Mouse (Mus musculus): ENCODE data around the gene Dtnbp1. TPM values are rescaled to one million over a fixed set of nuclear protein-coding genes. Genes with fewer than 3 reads are reported as not detected.
A peak's percentile ranks its signal among the peaks of the same experiment; 100 is the strongest.

The Dtnbp1 gene
- total and polyA plus RNA-seq, 3 experiments = 24.2 to 59.5 TPM; not detected in 1

DNA sequence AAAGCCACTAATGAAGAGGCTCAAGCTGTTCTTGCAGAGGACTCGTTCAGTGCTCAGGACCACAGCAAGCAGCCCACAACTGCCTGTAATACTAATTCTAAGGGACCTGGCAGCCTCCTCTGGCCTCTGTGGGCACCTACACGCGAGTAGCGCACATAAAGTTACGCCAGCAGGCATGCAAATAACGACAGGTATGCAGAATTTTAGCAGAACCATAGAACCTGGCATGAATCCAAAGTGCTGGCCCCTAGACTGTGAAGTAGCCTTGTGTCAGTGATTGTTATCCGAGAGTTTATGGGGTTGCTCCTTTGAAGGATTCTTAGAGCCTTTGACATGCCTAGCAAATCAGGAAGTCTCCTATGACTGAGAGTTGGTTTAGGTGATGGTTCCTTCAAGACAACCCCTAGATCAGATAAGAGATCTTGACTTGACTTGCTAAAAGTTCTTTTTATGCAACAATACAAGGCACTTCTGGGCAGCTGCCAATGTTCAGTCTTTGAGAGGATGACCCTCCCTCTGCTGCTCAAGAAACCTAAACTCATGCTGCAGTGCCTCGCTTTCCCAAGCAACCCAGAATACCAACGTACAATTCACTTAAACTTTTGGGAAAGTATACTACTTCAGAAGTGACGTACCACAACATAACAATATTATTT is 9.3 kb downstream of the Dtnbp1 start:
- Histone ChIP-seq H3K4me3 (ENCODE audit: control insufficient read depth in 1 of 2, insufficient read depth in 1 of 2, low read depth in 2 of 2, low read length in 2 of 2) (no peak overlapping the region), H3K27me3 (ENCODE audit: control insufficient read depth in 1 of 2, insufficient read depth in 2 of 2, low read length in 2 of 2) (no peaks in the 10 kb centered on the region), H3K79me2 (ENCODE audit: control insufficient read depth, insufficient read depth, low read length, poor library complexity) (peaks cover 8% of the 10 kb centered on the region; the same call in 1 of the 2 replicates), H3K4me1 (ENCODE audit: control insufficient read depth in 1 of 2, insufficient read depth in 2 of 2, low read length in 2 of 2) (peaks cover 2 to 3% of the 10 kb centered on the region in 2 experiments; a peak in 2 of 4 replicates), H3K27ac (ENCODE audit: control insufficient read depth, low read depth, low read length) (no peak overlapping the region), H3K9me3 (replicated peaks; ENCODE audit: insufficient read depth, low read length) (no peaks in the 10 kb centered on the region), H3K9ac (ENCODE audit: control insufficient read depth, low read depth, low read length, poor library complexity, severe bottlenecking) (no peak overlapping the region), H3K36me3 (ENCODE audit: control insufficient read depth in 1 of 2, insufficient read depth in 2 of 2, low read length in 2 of 2) (peaks cover 3 to 8% of the 10 kb centered on the region in 2 experiments; a peak in 3 of 4 replicates)
- DNase-seq (ENCODE audit: low read depth, low spot score) = peak; percentile 15
- peak; percentile 36; the same call in 1 of the 2 replicates for TF ChIP-seq GATA1 (IDR thresholded peaks at IDR 0.05; ENCODE audit: low read depth, low read length)
- TF ChIP-seq CTCF (IDR thresholded peaks at IDR 0.05 in 2 of 3, conservative IDR thresholded peaks at IDR 0.05 in 1 of 3; ENCODE audit: control insufficient read depth in 1 of 3, insufficient read depth in 1 of 3, low read depth in 2 of 3, low read length in 3 of 3, poor library complexity in 1 of 3, severe bottlenecking in 1 of 3) = no peak
- no peak for TF ChIP-seq TBP (IDR thresholded peaks at IDR 0.05; ENCODE audit: low read depth, low read length)
- no peak for TF ChIP-seq EP300 (IDR thresholded peaks at IDR 0.05; ENCODE audit: low read depth in 1 of 2, low read length in 2 of 2)

DNA sequence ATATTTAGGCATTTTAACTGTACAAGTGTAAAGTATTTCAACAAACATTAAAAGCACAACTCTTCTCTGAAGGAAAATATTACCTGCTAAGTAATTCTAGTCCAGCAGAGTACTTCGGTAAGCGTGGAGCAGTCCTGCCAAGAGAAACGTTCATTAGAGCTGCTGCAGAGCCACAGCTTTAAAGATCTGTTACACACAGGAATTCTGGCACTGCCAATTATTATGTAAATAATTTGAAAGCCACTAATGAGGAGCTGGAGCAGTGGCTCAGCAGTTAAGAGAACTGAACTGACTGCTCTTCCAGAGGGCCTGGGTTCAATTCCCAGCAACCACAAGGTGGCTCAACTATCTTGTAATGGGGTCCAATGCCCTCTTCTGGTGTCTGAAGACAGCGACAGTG is 10.0 kb downstream of the Dtnbp1 start:
- no peak for DNase-seq (ENCODE audit: low read depth, low spot score)
- no peak overlapping the region for H3K9ac ChIP-seq (ENCODE audit: control insufficient read depth, low read depth, low read length, poor library complexity, severe bottlenecking)
- no peak overlapping the region for H3K27ac ChIP-seq (ENCODE audit: control insufficient read depth, low read depth, low read length)
- no peaks in the 10 kb centered on the region for H3K9me3 ChIP-seq (replicated peaks; ENCODE audit: insufficient read depth, low read length)
- H3K36me3 ChIP-seq (ENCODE audit: control insufficient read depth in 1 of 2, insufficient read depth in 2 of 2, low read length in 2 of 2) = peaks cover 3 to 8% of the 10 kb centered on the region in 2 experiments; a peak in 3 of 4 replicates
- H3K4me3 ChIP-seq (ENCODE audit: control insufficient read depth in 1 of 2, insufficient read depth in 1 of 2, low read depth in 2 of 2, low read length in 2 of 2) = no peak overlapping the region
- TF ChIP-seq NELFE (IDR thresholded peaks at IDR 0.05; ENCODE audit: low read depth, low read length) (no peak), KAT2A (conservative IDR thresholded peaks at IDR 0.05; ENCODE audit: low read depth, low read length) (no peak), CHD2 (IDR thresholded peaks at IDR 0.05; ENCODE audit: low read length) (no peak), POLR2AphosphoS5 (IDR thresholded peaks at IDR 0.05; ENCODE audit: borderline replicate concordance, low read depth, low read length) (no peak), MXI1 (IDR thresholded peaks at IDR 0.05; ENCODE audit: low read depth, low read length) (no peak), MYB (IDR thresholded peaks at IDR 0.05; ENCODE audit: low read depth, low read length) (no peak), ZNF384 (IDR thresholded peaks at IDR 0.05; ENCODE audit: low read depth, low read length) (no peak), CTCF (IDR thresholded peaks at IDR 0.05 in 2 of 3, conservative IDR thresholded peaks at IDR 0.05 in 1 of 3; ENCODE audit: control insufficient read depth in 1 of 3, insufficient read depth in 1 of 3, low read depth in 2 of 3, low read length in 3 of 3, poor library complexity in 1 of 3, severe bottlenecking in 1 of 3) (no peak)
- H3K79me2 ChIP-seq (ENCODE audit: control insufficient read depth, insufficient read depth, low read length, poor library complexity) = peaks cover 7% of the 10 kb centered on the region; the same call in 1 of the 2 replicates
- peaks cover 2 to 3% of the 10 kb centered on the region in 2 experiments; a peak in 2 of 4 replicates for H3K4me1 ChIP-seq (ENCODE audit: control insufficient read depth in 1 of 2, insufficient read depth in 2 of 2, low read length in 2 of 2)
- H3K27me3 ChIP-seq (ENCODE audit: control insufficient read depth in 1 of 2, insufficient read depth in 2 of 2, low read length in 2 of 2) = no peaks in the 10 kb centered on the region

DNA sequence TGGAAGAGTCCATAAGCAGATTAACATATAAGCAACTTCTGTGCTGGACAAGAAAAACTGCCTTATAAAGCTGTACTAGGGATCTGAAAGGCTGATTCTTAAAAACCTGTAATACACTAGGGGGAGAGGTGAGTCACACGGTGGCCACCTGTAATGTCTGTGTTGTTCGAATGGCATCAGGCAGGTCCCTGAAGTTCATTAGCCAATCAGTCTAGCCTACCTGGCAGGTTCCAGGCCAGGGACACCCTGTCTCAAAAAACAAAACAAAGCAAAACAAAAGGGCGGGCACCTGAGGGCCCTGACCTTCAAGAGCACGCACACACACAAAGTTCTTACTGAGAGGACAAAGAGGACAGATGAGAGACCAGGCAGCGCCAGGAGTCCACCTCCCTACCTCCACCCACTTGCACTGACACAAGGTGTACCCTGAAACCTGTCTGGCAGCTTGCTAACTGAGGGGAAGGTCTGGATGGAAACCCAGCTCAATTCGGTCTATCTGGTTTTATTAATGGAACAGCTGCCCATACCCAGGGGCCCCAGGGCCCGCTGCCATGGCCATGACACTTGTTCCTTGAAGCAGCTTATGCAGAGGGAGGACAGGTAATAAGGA is 11.8 kb downstream of the Dtnbp1 start:
- Histone ChIP-seq H3K9me3 (replicated peaks; ENCODE audit: insufficient read depth, low read length) (no peaks in the 10 kb centered on the region), H3K9ac (ENCODE audit: control insufficient read depth, low read depth, low read length, poor library complexity, severe bottlenecking) (no peak overlapping the region), H3K79me2 (ENCODE audit: control insufficient read depth, insufficient read depth, low read length, poor library complexity) (peaks cover 3% of the 10 kb centered on the region; the same call in 1 of the 2 replicates), H3K36me3 (ENCODE audit: control insufficient read depth in 1 of 2, insufficient read depth in 2 of 2, low read length in 2 of 2) (peaks cover 3 to 5% of the 10 kb centered on the region in 2 experiments; a peak in 3 of 4 replicates), H3K4me1 (ENCODE audit: control insufficient read depth in 1 of 2, insufficient read depth in 2 of 2, low read length in 2 of 2) (peaks cover 6 to 7% of the 10 kb centered on the region in 2 experiments), H3K27ac (ENCODE audit: control insufficient read depth, low read depth, low read length) (no peak overlapping the region), H3K27me3 (ENCODE audit: control insufficient read depth in 1 of 2, insufficient read depth in 2 of 2, low read length in 2 of 2) (no peaks in the 10 kb centered on the region), H3K4me3 (ENCODE audit: control insufficient read depth in 1 of 2, insufficient read depth in 1 of 2, low read depth in 2 of 2, low read length in 2 of 2) (no peak overlapping the region)
- DNase-seq (ENCODE audit: low read depth, low spot score) = no peak
- no peak for TF ChIP-seq POLR2A (IDR thresholded peaks at IDR 0.05; ENCODE audit: control insufficient read depth in 1 of 2, insufficient read depth in 1 of 2, low read depth in 1 of 2, low read length in 2 of 2, poor library complexity in 1 of 2)
